Mouse (Mus musculus) midbrain, embryonic 11.5 days (tissue): ENCODE measurements around the gene Teddm3. TPM values are rescaled to one million over a fixed set of nuclear protein-coding genes. Genes with fewer than 3 reads are reported as not detected.
"Not testable (repeated sequence)": the region's sequence is repeated elsewhere in the genome, so short reads cannot be mapped to it uniquely, and the experiment has no call there.

Experiments
- ATAC-seq: fragments of 200-750 bp; cut with Nextera tagmentation; 2 replicates; pipeline ENCODE4 v1.8.0; 2017; ENCODE audit warnings: moderate TSS enrichment, moderate library complexity; ENCODE audit not compliant: low FRiP score
- DNase-seq: peaks from one replicate; pipeline ENCODE4 v3.0.0; 2015; ENCODE audit warnings: low spot score; ENCODE audit errors: missing footprints
- H3K27ac ChIP-seq: fragments of 300-500 bp; sonication (generic); 2 replicates; pipeline ENCODE4 v1.5.1; 2014; ENCODE audit warnings: low read depth, low read length
- H3K27me3 ChIP-seq: fragments of 300-500 bp; sonication (generic); 2 replicates; pipeline ENCODE4 v1.6.1; 2014; ENCODE audit warnings: mild to moderate bottlenecking, low read length, moderate library complexity, mixed read lengths; ENCODE audit not compliant: control insufficient read depth, insufficient read depth
- H3K36me3 ChIP-seq: fragments of 300-500 bp; sonication (generic); 2 replicates; pipeline ENCODE4 v1.6.1; 2014; ENCODE audit warnings: mild to moderate bottlenecking, low read length, moderate library complexity, mixed read lengths; ENCODE audit not compliant: control insufficient read depth, insufficient read depth
- H3K4me1 ChIP-seq: fragments of 300-500 bp; sonication (generic); 2 replicates; pipeline ENCODE4 v1.6.1; 2014; ENCODE audit warnings: low read length; ENCODE audit not compliant: control insufficient read depth, insufficient read depth
- H3K4me2 ChIP-seq: fragments of 300-500 bp; sonication (generic); 2 replicates; pipeline ENCODE4 v1.6.1; 2014; ENCODE audit warnings: mild to moderate bottlenecking, moderate library complexity
- H3K4me3 ChIP-seq: fragments of 300-500 bp; sonication (generic); 2 replicates; pipeline ENCODE4 v1.5.1; 2014; ENCODE audit warnings: low read depth, low read length
- H3K9ac ChIP-seq: fragments of 300-500 bp; sonication (generic); 2 replicates; pipeline ENCODE4 v1.6.1; 2014; ENCODE audit warnings: low read length
- H3K9me3 ChIP-seq: fragments of 300-500 bp; sonication (generic); 2 replicates; pipeline ENCODE4 v1.6.1; 2016; ENCODE audit warnings: low read length; ENCODE audit not compliant: control insufficient read depth
- WGBS: fragments of 180-500 bp; shearing (Covaris S2); extraction: QIAGEN DNeasy Blood & Tissue Kit; methylation state at CpG from one replicate; pipeline ENCODE4 v1.1.7; 2014; 5-methylcytosine and 5-hydroxymethylcytosine counted together
- polyA plus RNA-seq: library from polyadenylated mRNA; unstranded; fragments of >200 nt; fragmentation: Nextera tagmentation; extraction: Ambion mirVana; gene quantifications from 2 replicates; pipeline ENCODE4 v1.2.1, GENCODE M21; 2014

The Teddm3 gene
- polyA plus RNA-seq: not detected in 2 replicates

DNA sequence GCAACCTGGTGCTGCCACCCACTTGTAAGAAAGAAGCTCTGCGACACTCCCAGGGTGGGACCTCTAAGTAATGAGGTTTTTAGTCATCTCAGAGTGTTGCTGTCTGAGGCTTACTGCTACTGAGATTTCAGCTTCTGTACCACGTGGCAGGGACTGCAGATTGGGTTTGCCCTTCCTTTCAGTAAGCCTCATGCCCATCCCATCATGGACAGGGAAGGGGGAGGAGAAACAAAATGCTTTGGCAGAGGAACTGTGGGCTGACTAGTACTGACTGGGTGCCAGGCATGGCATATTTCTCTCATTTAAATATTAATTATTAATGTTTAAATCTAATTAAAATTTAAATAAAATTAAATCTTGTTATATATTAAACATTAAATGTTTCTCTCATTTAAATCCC is at the start of gene Teddm3:
Gene Teddm3, minus strand, starts transcription at position 101 of the 400 bp plus-strand sequence.
- H3K4me1 ChIP-seq, H3K4me3 ChIP-seq, DNase-seq, H3K4me2 ChIP-seq, H3K36me3 ChIP-seq, H3K27ac ChIP-seq, H3K27me3 ChIP-seq, H3K9me3 ChIP-seq, H3K9ac ChIP-seq, ATAC-seq: not testable (repeated sequence)
- WGBS: no CpG with 5 or more reads among the region's 2 CpGs

DNA sequence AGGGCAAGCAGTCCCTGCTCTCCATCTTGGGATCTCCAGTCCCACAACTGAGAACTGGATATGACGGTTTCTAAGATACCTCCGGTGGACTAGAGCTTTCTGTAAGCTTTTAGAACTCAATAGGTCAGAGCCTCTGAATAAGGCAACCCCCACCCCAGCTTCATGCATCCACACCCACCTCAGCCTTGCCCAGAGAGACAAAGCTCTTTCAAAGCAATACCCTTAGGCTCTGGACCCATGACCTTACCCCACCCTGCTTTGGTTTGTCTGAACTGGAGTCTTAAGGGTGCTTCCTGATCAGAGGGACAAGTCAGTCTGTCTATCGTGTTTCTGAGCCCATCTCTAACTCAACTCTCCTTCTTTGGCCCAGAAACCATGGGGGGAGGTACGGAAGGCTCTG is 48.9 kb upstream of the Teddm3 start:
- 78% methylated on average over 4 of the region's 4 CpGs for WGBS
- Histone ChIP-seq H3K4me3 (no peak overlapping the region), H3K9me3 (no peaks in the 10 kb centered on the region), H3K27ac (no peak overlapping the region), H3K4me1 (peaks cover 17% of the 10 kb centered on the region), H3K9ac (no peak overlapping the region), H3K27me3 (no peaks in the 10 kb centered on the region), H3K4me2 (no peak overlapping the region), H3K36me3 (no peaks in the 10 kb centered on the region)
- DNase-seq (no peak), ATAC-seq (no peak)

DNA sequence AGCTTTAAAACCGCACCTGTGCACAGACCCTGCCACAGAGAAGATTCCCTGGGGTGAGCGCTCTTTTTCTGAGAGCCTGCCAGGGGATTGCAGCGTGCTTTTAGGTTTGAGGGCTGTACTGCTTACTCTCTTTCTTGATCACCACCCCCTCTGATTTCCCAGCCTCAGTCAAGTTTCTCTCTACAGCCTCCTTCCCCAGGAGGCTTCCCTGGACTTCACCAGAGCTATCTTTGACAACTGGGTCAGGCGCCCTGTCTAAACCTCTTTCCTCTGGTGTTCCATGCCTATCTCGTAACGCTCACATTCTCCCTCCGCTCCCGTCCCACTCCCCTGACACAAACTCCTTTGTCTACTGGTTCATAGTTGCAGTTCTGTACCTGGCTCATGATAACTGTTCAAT is 45.6 kb upstream of the Teddm3 start:
- ATAC-seq: no peak
- Histone ChIP-seq H3K9me3 (no peaks in the 10 kb centered on the region), H3K9ac (no peak overlapping the region), H3K4me2 (no peak overlapping the region), H3K27ac (no peak overlapping the region), H3K27me3 (no peaks in the 10 kb centered on the region), H3K4me3 (no peak overlapping the region), H3K4me1 (no peaks in the 10 kb centered on the region), H3K36me3 (no peaks in the 10 kb centered on the region)
- DNase-seq: peak; percentile 53
- 54% methylated on average over 8 of the region's 8 CpGs for WGBS

DNA sequence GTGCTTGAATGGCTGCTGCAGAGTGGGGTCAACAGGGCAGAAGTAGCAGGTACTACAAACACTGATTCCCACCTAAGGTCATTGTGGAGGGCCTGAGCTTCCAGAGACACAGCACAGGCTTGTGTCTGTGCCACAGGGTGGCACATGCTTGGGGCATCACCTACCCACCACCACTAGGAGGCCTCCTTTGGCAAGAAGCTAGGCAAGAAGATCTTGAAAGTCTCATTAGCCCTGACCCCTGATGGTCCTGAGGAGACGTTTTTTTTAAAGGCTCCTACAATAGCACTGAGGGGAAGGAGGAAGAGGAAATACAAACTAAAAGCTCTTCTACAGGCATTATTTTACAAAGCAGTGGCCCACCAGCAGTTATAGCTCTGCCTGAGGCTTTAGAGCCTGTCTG is 44.7 kb upstream of the Teddm3 start:
- Histone ChIP-seq H3K27me3 (no peaks in the 10 kb centered on the region), H3K36me3 (no peaks in the 10 kb centered on the region), H3K9me3 (no peaks in the 10 kb centered on the region), H3K27ac (no peak overlapping the region), H3K9ac (no peak overlapping the region; the same call in 1 of the 2 replicates), H3K4me3 (no peak overlapping the region), H3K4me1 (no peaks in the 10 kb centered on the region), H3K4me2 (no peak overlapping the region)
- WGBS: 12% methylated on average over 1 of the region's 1 CpGs
- ATAC-seq: no peak
- peak; percentile 79 for DNase-seq

DNA sequence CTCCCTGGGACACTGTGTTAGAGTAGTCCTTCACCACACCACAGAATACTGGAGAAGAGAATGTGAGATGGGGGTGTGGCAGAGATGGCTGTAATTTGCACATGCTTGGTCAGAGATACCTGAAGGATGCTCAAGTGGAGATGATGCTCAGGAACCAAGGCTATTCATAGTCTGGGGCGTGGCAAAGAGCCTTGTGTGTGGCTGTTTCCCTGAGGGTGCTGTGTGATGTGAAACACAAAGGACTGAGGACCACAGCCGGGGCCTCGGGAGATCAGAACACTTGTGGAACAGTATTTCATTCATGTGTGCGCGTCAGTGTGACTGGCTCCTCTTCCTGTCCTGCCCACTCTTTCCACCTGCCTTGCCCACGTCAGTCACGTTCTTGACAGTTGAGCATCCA is 44.2 kb upstream of the Teddm3 start:
- no peak overlapping the region for H3K27ac ChIP-seq
- no peak overlapping the region for H3K4me3 ChIP-seq
- 91% methylated on average over 7 of the region's 7 CpGs for WGBS
- ATAC-seq (no peak), DNase-seq (peak; percentile 74)
- no peaks in the 10 kb centered on the region for H3K36me3 ChIP-seq
- no peak overlapping the region; the same call in 1 of the 2 replicates for H3K9ac ChIP-seq
- H3K9me3 ChIP-seq: no peaks in the 10 kb centered on the region
- H3K27me3 ChIP-seq: no peaks in the 10 kb centered on the region
- H3K4me1 ChIP-seq: no peaks in the 10 kb centered on the region
- H3K4me2 ChIP-seq: no peak overlapping the region

DNA sequence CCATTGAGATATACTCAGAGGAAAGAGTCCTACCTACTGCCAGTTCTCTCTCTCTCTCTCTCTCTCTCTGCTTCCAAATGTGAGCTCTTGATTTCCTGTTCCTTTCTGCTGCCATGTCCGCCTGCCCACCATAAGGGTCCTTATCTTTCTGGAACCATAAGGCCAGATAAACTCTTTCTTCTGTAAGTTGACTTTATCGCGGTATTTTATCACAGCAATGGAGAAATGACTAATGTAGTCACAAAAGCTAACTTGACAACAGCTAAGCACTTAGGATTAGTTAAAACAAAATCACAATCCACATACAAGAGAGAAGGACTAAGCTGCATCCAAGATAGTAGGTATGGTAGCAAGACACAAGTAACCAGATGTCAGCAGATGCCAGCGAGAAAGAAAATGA is 43.7 kb upstream of the Teddm3 start:
- WGBS: 91% methylated on average over 4 of the region's 4 CpGs
- H3K27ac ChIP-seq: no peak overlapping the region
- H3K27me3 ChIP-seq: no peaks in the 10 kb centered on the region
- H3K4me2 ChIP-seq: no peak overlapping the region
- no peak overlapping the region for H3K9ac ChIP-seq
- H3K4me1 ChIP-seq: no peaks in the 10 kb centered on the region
- no peaks in the 10 kb centered on the region for H3K9me3 ChIP-seq
- DNase-seq (no peak), ATAC-seq (no peak)
- H3K4me3 ChIP-seq: no peak overlapping the region
- no peaks in the 10 kb centered on the region for H3K36me3 ChIP-seq

DNA sequence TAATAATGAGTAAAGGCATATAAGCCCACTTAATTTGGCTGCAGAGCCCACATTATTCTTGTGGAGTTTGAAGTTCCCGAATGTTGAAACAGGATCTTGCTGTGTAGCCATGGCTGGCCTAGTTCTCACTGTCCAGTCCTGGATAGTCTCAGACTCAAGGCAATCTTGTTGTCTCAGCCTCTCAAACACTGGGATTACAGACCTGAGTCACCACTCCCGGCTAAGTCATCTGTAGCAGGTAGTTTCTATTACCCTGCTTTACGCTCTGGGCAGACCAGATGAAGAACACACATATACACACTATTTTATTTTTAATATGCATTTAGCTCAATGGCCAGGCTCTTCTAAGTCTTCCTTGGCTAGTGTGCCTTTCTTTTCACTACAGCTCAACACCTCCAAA is 42.8 kb upstream of the Teddm3 start:
- no peaks in the 10 kb centered on the region for H3K27me3 ChIP-seq
- H3K9ac ChIP-seq: no peak overlapping the region
- DNase-seq (no peak), ATAC-seq (no peak)
- no peaks in the 10 kb centered on the region for H3K9me3 ChIP-seq
- no peak overlapping the region for H3K4me2 ChIP-seq
- H3K4me3 ChIP-seq: no peak overlapping the region
- WGBS: 95% methylated on average over 3 of the region's 3 CpGs
- H3K36me3 ChIP-seq: no peaks in the 10 kb centered on the region
- no peak overlapping the region for H3K27ac ChIP-seq
- H3K4me1 ChIP-seq: no peaks in the 10 kb centered on the region

DNA sequence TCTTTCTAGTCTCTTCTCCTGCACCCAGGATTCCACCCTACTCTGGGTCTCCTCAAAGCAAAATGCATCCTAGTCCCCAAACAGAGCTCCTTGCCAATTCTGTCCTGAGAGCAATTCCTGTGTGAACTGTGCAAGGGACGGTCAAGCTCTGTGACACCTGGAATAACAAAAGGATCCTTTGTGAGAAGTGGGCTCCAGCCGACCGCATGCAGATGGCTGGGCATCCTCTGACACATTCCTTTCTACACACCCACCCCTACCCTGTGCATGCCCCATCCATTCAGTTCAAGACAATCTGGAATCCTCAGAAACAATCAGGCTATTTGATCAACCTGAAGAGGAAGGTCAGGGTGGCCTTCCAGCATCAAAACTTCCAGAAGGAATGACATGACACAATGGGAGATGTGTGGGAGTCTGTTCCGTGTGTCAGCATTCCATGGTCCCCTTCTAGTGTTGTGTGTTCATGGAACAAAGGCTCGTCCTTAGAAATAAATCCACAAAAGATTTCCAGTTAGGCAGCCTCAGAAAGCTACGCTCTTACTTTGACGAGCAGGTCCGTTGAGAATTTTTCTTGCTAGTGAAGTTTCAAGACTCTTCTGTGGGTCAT is 41.6 kb upstream of the Teddm3 start:
- 71% methylated on average over 8 of the region's 8 CpGs for WGBS
- no peak overlapping the region for H3K4me3 ChIP-seq
- no peak overlapping the region for H3K27ac ChIP-seq
- no peaks in the 10 kb centered on the region for H3K27me3 ChIP-seq
- no peaks in the 10 kb centered on the region for H3K36me3 ChIP-seq
- no peak overlapping the region for H3K4me2 ChIP-seq
- ATAC-seq: no peak
- DNase-seq: peak; percentile 68
- H3K9me3 ChIP-seq: no peaks in the 10 kb centered on the region
- H3K4me1 ChIP-seq: no peaks in the 10 kb centered on the region
- H3K9ac ChIP-seq: no peak overlapping the region

DNA sequence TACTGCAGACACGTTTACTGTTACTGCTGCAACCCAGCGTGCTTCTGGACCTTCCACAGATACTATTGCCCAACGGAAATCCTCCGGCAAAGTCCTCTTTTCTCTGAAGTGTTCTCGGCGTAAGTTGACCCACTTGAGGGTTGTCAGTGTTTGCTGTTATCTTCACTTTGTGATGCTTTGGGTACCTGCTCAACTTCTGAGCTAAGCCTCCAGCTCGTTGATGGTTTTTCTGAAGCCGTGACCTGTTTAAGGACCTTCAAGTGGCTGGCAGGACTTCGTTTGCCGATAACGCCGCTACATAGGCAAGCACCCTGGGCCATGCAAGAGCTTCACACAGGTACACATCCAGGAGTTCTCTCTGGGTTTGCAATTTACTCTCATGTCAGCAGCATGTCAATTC is 40.4 kb upstream of the Teddm3 start:
- Histone ChIP-seq H3K27me3 (no peaks in the 10 kb centered on the region), H3K27ac (no peak overlapping the region), H3K36me3 (no peaks in the 10 kb centered on the region), H3K9me3 (no peaks in the 10 kb centered on the region), H3K4me2 (no peak overlapping the region), H3K4me3 (no peak overlapping the region), H3K9ac (no peak overlapping the region), H3K4me1 (no peaks in the 10 kb centered on the region)
- DNase-seq: no peak
- ATAC-seq: no peak
- WGBS: 89% methylated on average over 12 of the region's 12 CpGs
